8 mouse cellular contexts compared by ENCODE assay signal in genomic region chr16:17891567-17891959, GRCm38 (mm10). TPM values are rescaled to one million over a fixed set of nuclear protein-coding genes. Genes with fewer than 3 reads are reported as not detected.
A peak's percentile ranks its signal among the peaks of the same experiment; 100 is the strongest.
DNase-seq lines count a peak whose midpoint lies in the region; ATAC-seq lines count a peak whose summit lies in the region.

Gene Gm20518, minus strand, starts transcription at chr16:17891671.

- H3K9ac ChIP-seq in hindbrain, embryonic 13.5 days = peak within 1 kb of the TSS; percentile 99

- WGBS in hindbrain, embryonic 13.5 days = under 1% methylated on average over 35 of the region's 38 CpGs

- DNase-seq in Muller cell, postnatal 12 days (ENCODE audit: inconsistent ontology term) = peak; percentile 99
- DNase-seq in cerebellum, adult 9-11 months = peak; percentile 99
- DNase-seq in frontal cortex, postnatal 10 days (ENCODE audit: low spot score in 2 of 2) = peak; percentile 99 to 100
- peak; percentile 91 to 95 for DNase-seq in layer of hippocampus, postnatal 25 days (ENCODE audit: extremely low spot score in 1 of 2, low spot score in 1 of 2)
- DNase-seq in lung, postnatal 25 days (ENCODE audit: low spot score) = peak; percentile 98
- peak; percentile 100 for DNase-seq in retina, embryonic 14.5 days (ENCODE audit: low spot score)
- peak; percentile 100 for DNase-seq in thymus, postnatal 4 days

- peak; percentile 98 for ATAC-seq in hindbrain, embryonic 13.5 days (ENCODE audit: low FRiP score)

- peak within 1 kb of the TSS; percentile 99 for H3K27ac ChIP-seq in hindbrain, embryonic 13.5 days

- H3K36me3 ChIP-seq in hindbrain, embryonic 13.5 days = 0 out of 2 replicates have a peak, but pooled peaks cover under 1% of the 10 kb centered on the region

- H3K4me3 ChIP-seq in hindbrain, embryonic 13.5 days = peak within 1 kb of the TSS; percentile 80

- no peaks in the 10 kb centered on the region for H3K27me3 ChIP-seq in hindbrain, embryonic 13.5 days

- H3K9me3 ChIP-seq in hindbrain, embryonic 13.5 days = no peaks in the 10 kb centered on the region

- H3K4me1 ChIP-seq in hindbrain, embryonic 13.5 days (replicated peaks) = peaks cover 30% of the 10 kb centered on the region

- H3K4me2 ChIP-seq in hindbrain, embryonic 13.5 days = peak within 1 kb of the TSS; percentile 93

RNA-seq across cellular contexts. Expression of gene Gm20518, which starts in this region (rescaled TPM):
- 0.63 and 0.65 TPM in 2 replicates for polyA plus RNA-seq in hindbrain, embryonic 13.5 days (2015; fragmentation: Nextera tagmentation; extraction: Ambion mirVana)
- total RNA-seq in layer of hippocampus, postnatal 25 days (2021) = 1 to 10 TPM; 2.4 to 2.7 TPM

Comparison
In these comparisons a context has a peak if more than half of its experiments do, and no peak if none do; other contexts are left out.
1. Peak in every context shown above with its lines: DNase-seq, ATAC-seq, H3K4me3 ChIP-seq and H3K27ac ChIP-seq.
2. Peak in ATAC-seq, H3K4me3 ChIP-seq, H3K27ac ChIP-seq, H3K9ac ChIP-seq and H3K4me2 ChIP-seq in hindbrain, embryonic 13.5 days; RNA of the gene not detected or under 1 TPM.